Mouse (Mus musculus) adrenal gland, postnatal 10 days (tissue): ENCODE measurements around the gene Hexdc. TPM values are rescaled to one million over a fixed set of nuclear protein-coding genes. Genes with fewer than 3 reads are reported as not detected.

ENCODE experiments used
- DNase-seq: peaks from one replicate; pipeline ENCODE4 v3.0.0; 2021; ENCODE audit warnings: mixed read lengths
- total RNA-seq, 2 experiments: library from RNA; stranded (reverse); gene quantifications; 2 replicates each; pipeline ENCODE4 v1.2.3; 2021

The Hexdc gene
- total RNA-seq, 2 experiments from 2014 or later = 12.6 to 16.4 TPM

DNA sequence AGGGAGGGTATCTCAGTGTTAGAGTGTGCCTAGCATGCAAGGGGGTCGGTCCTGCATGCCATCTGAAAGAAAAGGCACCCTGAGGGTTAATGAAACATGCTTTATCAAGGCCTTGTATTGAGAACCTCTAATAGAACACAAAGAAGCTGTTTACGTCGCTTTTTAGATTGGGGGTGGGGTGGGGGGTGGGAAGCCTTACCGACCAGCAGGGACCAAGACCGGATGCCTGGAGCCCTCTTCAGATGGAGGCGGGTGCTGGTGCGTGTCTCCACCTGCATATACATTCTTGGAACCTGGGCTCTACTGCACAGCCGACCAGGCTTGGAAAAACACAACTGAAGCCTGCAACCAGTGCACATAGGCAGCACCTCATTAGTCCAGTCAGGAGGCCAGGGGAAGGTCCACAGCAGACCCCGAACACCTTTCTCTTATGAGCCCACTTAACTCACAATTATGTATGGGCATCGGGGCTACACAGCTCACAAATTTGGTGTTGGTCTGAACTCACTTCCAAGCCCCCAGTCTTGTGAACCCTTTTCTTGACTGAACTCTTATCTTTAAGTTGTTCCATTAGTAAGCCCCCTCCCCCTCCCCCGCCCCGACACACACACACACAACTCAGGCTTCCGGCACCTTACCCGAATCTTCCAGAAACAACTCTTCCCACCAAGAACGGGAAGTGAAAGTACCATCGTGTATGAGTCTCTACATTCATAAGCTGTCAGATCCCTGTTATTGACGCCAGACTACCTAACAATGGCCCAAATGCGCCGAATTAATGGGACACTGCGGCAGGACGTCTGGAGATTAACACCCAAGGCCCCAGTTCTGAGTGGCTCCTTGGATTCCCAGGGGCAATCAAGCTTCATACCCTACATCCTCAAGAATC is 24.1 kb downstream of the Hexdc start:
- DNase-seq = no peak

- peak; percentile 81 for DNase-seq
Observed at GRCm38 (mm10) chr11:121229018-121229439, 24.8 kb downstream of the Hexdc start, which contains the start of gene Cybc1. Gene Cybc1 (minus strand): TSS chr11:121229322.

DNA sequence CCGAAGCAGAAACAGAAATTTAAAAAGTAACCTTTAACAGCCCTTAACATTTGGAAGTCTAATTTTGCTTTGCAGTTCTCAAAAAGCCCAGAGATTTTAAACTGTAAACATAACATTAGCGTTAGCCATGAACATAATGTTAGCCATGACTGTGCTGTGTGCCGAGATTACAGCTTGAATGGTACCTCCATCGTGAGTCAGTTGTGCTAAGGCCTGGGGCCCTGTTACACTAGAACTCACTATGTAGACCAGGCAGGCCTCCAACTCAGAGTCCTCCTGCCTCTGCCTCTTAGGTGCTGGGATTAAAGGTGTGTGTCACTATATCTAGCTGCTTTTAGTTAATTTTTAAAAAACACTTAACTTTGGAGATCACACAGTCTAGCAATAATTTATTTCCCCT is 27.0 kb downstream of the Hexdc start:
- DNase-seq = no peak

DNA sequence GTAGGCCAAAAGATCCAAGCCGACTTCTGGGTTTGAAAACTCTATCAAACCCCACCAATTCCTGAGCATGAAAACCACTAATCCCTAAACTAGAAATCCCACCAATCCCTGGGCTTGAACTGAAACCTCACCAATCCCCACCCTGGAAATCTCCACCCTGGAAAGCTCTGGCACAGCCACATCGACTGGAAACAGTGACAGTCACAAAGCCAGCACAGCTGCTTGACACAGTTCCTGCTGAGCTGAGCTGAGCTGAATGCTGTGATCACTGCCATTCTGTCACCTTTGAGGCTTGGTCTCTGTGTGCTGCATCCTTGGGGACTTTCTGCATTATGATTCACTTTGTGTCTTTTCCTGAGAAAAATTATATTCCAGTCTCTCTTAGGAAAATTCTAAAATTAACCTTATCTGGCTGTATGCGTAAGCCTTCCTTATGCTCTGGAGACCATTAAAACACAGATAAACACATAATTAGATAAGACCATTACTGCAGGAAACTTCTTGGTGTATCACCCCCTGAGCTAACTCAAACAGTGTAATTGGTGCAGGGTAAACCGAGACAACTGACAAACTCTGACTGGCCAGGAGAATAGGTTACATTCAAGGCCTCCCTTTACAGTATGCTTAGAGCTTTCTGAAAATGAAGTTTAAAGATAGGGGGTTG is 27.5 kb downstream of the Hexdc start:
- DNase-seq = no peak

- DNase-seq = no peak
Observed at GRCm38 (mm10) chr11:121232706-121233105, 28.5 kb downstream of the Hexdc start.

GRCm38 (mm10) chr11:121235475-121236238 is 31.4 kb downstream of the Hexdc start:
- peak; percentile 30 for DNase-seq

GRCm38 (mm10) chr11:121236564-121237344 is 32.5 kb downstream of the Hexdc start, which contains the start of gene Narf:
Gene Narf (plus strand): TSS chr11:121237253.
- DNase-seq = peak; percentile 98

DNA sequence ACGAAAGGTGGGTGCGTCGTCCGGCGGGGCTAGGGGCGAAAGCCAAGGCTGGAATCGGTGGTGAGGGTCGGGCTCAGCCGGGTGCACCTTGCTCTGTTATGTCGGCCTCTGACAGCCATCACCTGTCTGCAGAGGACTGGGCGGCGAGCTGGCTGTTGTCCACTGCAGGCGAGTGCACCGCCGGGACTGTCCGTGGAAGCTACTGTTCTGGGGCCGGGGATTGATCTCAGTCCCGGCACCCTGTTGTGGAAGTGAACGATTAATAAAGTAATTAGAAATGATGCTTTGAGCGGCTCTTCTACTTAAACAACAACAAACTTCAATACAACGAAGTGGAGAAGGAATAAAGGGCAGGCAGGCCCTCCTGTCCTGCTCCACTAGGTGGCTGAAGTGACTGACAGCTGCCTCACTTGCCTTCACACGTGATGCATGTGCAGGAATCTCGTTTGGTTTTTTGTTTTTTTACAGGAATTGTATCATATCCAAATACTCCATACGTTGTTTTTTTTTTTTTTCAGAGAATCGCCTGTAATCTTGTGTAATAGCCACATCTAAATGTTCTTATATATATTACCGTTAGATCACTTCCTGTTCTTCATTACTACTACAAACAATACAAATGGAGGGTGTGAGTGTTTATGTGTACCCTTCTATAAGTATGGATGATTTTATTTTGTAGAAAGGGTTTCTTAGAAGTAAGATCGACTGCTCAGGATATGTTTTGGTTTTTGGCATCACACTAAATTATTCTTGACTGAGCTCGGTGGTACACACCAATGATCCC is 33.3 kb downstream of the Hexdc start:
- no peak for DNase-seq

DNA sequence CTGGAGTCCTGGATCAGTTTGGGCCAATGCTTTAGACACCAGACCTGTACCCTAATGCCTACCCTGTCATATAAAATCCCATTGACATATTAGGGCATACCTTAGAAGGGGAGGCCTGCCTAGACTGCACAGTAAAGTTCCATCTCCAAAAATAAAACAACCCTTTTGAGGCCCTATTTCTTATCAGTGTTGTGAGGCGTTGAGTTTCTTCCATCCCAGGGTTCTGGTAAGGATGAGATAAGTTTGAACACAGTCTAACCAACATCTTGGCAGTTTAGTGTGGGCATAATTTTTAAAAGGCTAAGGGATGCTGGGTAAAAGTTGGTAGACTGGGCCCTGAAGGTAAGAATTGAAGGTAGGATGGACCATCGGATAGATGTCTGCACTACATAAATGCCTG is 35.4 kb downstream of the Hexdc start:
- DNase-seq = no peak

GRCm38 (mm10) chr11:121250196-121250595 is 46.0 kb downstream of the Hexdc start:
- DNase-seq = no peak

DNA sequence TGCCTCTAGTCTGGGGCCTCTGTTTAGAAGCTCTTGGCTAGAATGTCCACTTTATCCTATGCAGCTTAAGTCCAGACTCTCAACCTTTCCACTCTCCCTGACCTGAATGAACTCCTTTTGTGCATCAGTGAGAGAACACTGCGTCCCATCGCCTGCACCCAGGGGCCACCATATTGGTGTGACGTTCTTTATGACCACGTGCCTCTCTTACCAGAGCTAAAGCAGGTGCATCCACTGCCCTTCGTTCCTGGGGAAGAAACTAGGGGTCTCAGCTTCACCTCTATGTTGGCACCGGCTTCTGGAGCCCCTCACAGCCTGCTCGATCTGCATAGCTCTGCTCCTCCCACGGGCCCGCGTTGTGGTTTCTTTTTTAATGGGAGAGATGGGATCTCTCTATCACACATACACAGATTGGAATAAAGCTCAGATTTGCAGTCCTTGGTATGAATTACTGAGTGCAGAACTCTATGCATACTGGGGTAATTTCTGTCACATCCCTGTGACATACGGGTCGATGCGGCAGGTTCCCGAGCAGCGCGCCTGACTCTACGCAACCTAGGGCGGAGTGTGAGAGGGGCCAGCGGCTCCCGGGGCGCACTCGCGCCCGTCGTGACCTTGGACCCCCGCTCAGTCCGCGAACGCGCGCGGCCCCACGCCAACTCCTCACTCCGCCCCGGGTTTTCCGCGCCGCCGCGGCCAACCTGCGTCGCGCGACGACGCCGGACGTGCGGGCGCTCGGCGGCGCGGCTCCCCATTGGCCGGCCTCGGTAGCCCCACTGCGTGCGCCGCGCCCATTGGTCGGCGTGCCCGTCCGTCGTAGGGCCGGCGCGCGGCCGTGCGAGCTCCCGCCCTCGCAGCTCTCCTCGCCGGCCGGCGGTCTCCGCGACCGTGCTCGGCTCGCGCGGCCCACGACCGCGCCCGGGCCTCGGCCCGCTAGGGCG is 55.2 kb downstream of the Hexdc start, which contains the start of gene Foxk2:
Gene Foxk2 (plus strand): TSS at position 831 of the 941 bp plus-strand sequence.
- DNase-seq = peak; percentile 96

GRCm38 (mm10) chr11:121260211-121260906 is 56.1 kb downstream of the Hexdc start:
- DNase-seq = peak; percentile 40

DNA sequence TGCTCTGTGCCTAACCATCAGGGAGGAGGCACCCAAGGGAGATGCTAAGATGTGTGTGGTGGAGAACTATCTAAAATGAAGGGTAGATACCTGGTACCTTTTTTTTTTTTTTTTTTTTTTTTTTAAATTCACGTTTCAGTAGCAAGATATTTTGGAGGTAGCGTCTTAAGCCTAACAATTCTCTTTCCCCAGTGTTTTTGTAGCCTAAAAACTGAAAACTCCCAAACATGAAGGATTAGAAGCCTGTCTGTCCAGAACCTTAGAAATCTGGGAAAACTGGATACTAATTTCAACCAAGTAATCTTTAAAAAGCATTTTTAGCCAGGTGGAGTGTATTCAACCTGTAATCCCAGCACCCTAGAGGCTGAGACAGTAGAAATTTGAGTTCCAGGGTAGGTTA is 56.8 kb downstream of the Hexdc start:
- DNase-seq = no peak

Other genes starting within 250 kb of the Hexdc start
- gene Csnk1d, start 213.1 kb upstream of the Hexdc start, total RNA-seq = 100 to 1,000 TPM; 129 to 131 TPM
- 1 to 10 TPM; 1.7 to 2.8 TPM for gene Cd7, start 165.0 kb upstream of the Hexdc start, total RNA-seq
- gene Sectm1b, start 140.9 kb upstream of the Hexdc start, total RNA-seq = not detected
- gene Sectm1a, start 123.2 kb upstream of the Hexdc start, total RNA-seq = under 1 TPM; 0.24 to 0.42 TPM
- not detected for gene Tex19.2, start 85.8 kb upstream of the Hexdc start, total RNA-seq
- not detected for gene Tex19.1, start 58.3 kb upstream of the Hexdc start, total RNA-seq
- under 1 TPM; 0.15 to 0.27 TPM for gene Uts2r, start 44.2 kb upstream of the Hexdc start, total RNA-seq
- gene Ogfod3, start 278 bp downstream of the Hexdc start, total RNA-seq = 10 to 100 TPM; 24.5 to 24.9 TPM
- 10 to 100 TPM; 17.3 to 18.7 TPM for gene Cybc1, start 24.9 kb downstream of the Hexdc start, total RNA-seq
- 10 to 100 TPM; 29.3 to 43.0 TPM for gene Narf, start 32.8 kb downstream of the Hexdc start, total RNA-seq
- gene Foxk2, start 55.6 kb downstream of the Hexdc start, total RNA-seq = 10 to 100 TPM; 32.7 to 33.3 TPM
- 10 to 100 TPM; 53.4 to 66.4 TPM for gene Wdr45b, start 150.0 kb downstream of the Hexdc start, total RNA-seq
- 1 to 10 TPM; 6.5 to 6.8 TPM for gene Rab40b, start 183.8 kb downstream of the Hexdc start, total RNA-seq
- gene Fn3krp, start 217.0 kb downstream of the Hexdc start, total RNA-seq = 10 to 100 TPM; 16.1 to 19.5 TPM
- 10 to 100 TPM in 1 of 2 experiments, 1 to 10 TPM in 1; 7.8 to 12.3 TPM for gene Fn3k, start 230.5 kb downstream of the Hexdc start, total RNA-seq
- 10 to 100 TPM; 34.7 to 38.3 TPM for gene Tbcd, start 247.5 kb downstream of the Hexdc start, total RNA-seq